Mouse (Mus musculus) urinary bladder, adult 18-20 months (tissue): ENCODE measurements at regions not wholly inside any gene's neighbourhood (a gene's known extent, or its start where the extent isn't known, plus 50 kb on each side); places are given as distances from the start of the nearest gene placed in this dataset.

Source experiments
- DNase-seq, 2 experiments: peaks; one replicate each; pipeline ENCODE4 v3.0.0; 2022; ENCODE audit warnings: low spot score in 2 of 2, mixed read lengths in 2 of 2

GRCm38 (mm10) chr4:69197577-69197976, 243.4 kb upstream of the Brinp1 start:
- no peak for DNase-seq

GRCm38 (mm10) chr4:69196094-69196493, 241.9 kb upstream of the Brinp1 start:
- no peak for DNase-seq

GRCm38 (mm10) chr4:69195645-69196044, 241.4 kb upstream of the Brinp1 start:
- peak; percentile 2 to 4 for DNase-seq
